ENCODE assay signal across 12 mouse cellular contexts in genomic region chr3:145632888-145633287, GRCm38 (mm10). TPM values are rescaled to one million over a fixed set of nuclear protein-coding genes. Genes with fewer than 3 reads are reported as not detected.
DNase-seq lines count a peak whose midpoint lies in the region; ATAC-seq and TF ChIP-seq lines count a peak whose summit lies in the region.
"Had no signal": no experiment of that assay in that cellular context is flagged by ENCODE, and none has a peak within 500 bp of the region (broad histone marks: within the 10 kb centered on the region; RNA-seq: fewer than 3 reads in every experiment).

No protein-coding gene starts in this region.

- no peak overlapping the region for H3K9ac ChIP-seq in hindbrain, embryonic 16.5 days (ENCODE audit: low read depth, low read length)
- no peak overlapping the region for H3K9ac ChIP-seq in stomach, embryonic 15.5 days
- no peak overlapping the region for H3K9ac ChIP-seq in liver, embryonic 11.5 days (ENCODE audit: low read depth, low read length)
- H3K9ac ChIP-seq: heart, embryonic 15.5 days had no signal

- TF ChIP-seq POLR2A in kidney, adult 2 months (IDR thresholded peaks at IDR 0.05; ENCODE audit: low read depth, low read length) = no peak

- H3K4me1 ChIP-seq in hindbrain, embryonic 10.5 days (replicated peaks) = peaks cover 34% of the 10 kb centered on the region
- no peaks in the 10 kb centered on the region for H3K4me1 ChIP-seq in hindbrain, embryonic 16.5 days (ENCODE audit: control insufficient read depth, insufficient read depth, low read depth, low read length)
- peaks cover 22% of the 10 kb centered on the region for H3K4me1 ChIP-seq in kidney, adult 2 months (ENCODE audit: control insufficient read depth, insufficient read depth, low read length)
- 0 out of 2 replicates have a peak, but pooled peaks cover 6% of the 10 kb centered on the region for H3K4me1 ChIP-seq in stomach, embryonic 15.5 days
- H3K4me1 ChIP-seq in liver, embryonic 11.5 days (replicated peaks; ENCODE audit: control insufficient read depth, insufficient read depth, low read length) = no peaks in the 10 kb centered on the region

- H3K27ac ChIP-seq in hindbrain, embryonic 10.5 days = peak overlapping the region; percentile 70
- no peak overlapping the region for H3K27ac ChIP-seq in hindbrain, embryonic 16.5 days (ENCODE audit: low read depth, low read length)
- peak overlapping the region; percentile 8; the same call in 1 of the 2 replicates for H3K27ac ChIP-seq in kidney, adult 2 months (ENCODE audit: insufficient read depth, low read depth, low read length)
- H3K27ac ChIP-seq in stomach, embryonic 15.5 days = no peak overlapping the region
- H3K27ac ChIP-seq in liver, embryonic 11.5 days (ENCODE audit: low read depth, low read length) = no peak overlapping the region
- H3K27ac ChIP-seq: gastrocnemius, adult 2 months; heart, embryonic 15.5 days had no signal

- WGBS in hindbrain, embryonic 10.5 days = 13% methylated on average over 6 of the region's 6 CpGs
- WGBS in hindbrain, embryonic 16.5 days = 18% methylated on average over 6 of the region's 6 CpGs
- 27% methylated on average over 6 of the region's 6 CpGs for WGBS in kidney, adult 2 months
- WGBS in stomach, embryonic 15.5 days = 17% methylated on average over 6 of the region's 6 CpGs
- WGBS in liver, embryonic 11.5 days = 35% methylated on average over 6 of the region's 6 CpGs

- no peaks in the 10 kb centered on the region for H3K9me3 ChIP-seq in hindbrain, embryonic 10.5 days
- H3K9me3 ChIP-seq in hindbrain, embryonic 16.5 days (ENCODE audit: control insufficient read depth, low read length) = no peaks in the 10 kb centered on the region
- H3K9me3 ChIP-seq in stomach, embryonic 15.5 days = no peaks in the 10 kb centered on the region
- H3K9me3 ChIP-seq in liver, embryonic 11.5 days (ENCODE audit: control insufficient read depth, low read length) = no peaks in the 10 kb centered on the region
- H3K9me3 ChIP-seq: heart, embryonic 15.5 days had no signal

- no peak for ATAC-seq in hindbrain, embryonic 16.5 days
- peak; percentile 19; the same call in 1 of the 2 replicates for ATAC-seq in stomach, embryonic 15.5 days (ENCODE audit: insufficient read depth, low FRiP score, low read depth)
- ATAC-seq in liver, embryonic 11.5 days (replicated peaks; ENCODE audit: low FRiP score) = no peak

- H3K27me3 ChIP-seq in hindbrain, embryonic 10.5 days (ENCODE audit: insufficient read depth, poor library complexity, severe bottlenecking) = peaks cover 5% of the 10 kb centered on the region; the same call in 1 of the 2 replicates
- H3K27me3 ChIP-seq in hindbrain, embryonic 16.5 days (replicated peaks; ENCODE audit: control insufficient read depth, insufficient read depth, low read length) = no peaks in the 10 kb centered on the region
- no peaks in the 10 kb centered on the region for H3K27me3 ChIP-seq in kidney, adult 2 months (replicated peaks; ENCODE audit: control insufficient read depth, insufficient read depth, low read length)
- no peaks in the 10 kb centered on the region for H3K27me3 ChIP-seq in stomach, embryonic 15.5 days (replicated peaks)
- H3K27me3 ChIP-seq in liver, embryonic 11.5 days (replicated peaks; ENCODE audit: control insufficient read depth, insufficient read depth, low read length) = no peaks in the 10 kb centered on the region
- H3K27me3 ChIP-seq: heart, embryonic 15.5 days had no signal

- DNase-seq in hindbrain, embryonic 10.5 days (ENCODE audit: low spot score) = no peak
- peak; percentile 99 for DNase-seq in R1 (ENCODE audit: low read depth, low spot score)
- DNase-seq in kidney, adult 2 months = peak; percentile 91
- DNase-seq in thymus, postnatal 4 days = no peak
- DNase-seq in cerebellum, postnatal 14 days = no peak
- DNase-seq in liver, embryonic 11.5 days (ENCODE audit: low spot score) = no peak
- DNase-seq: gastrocnemius, adult 2 months; lung, postnatal 10 days; thymus, postnatal 25 days had no signal

- no peaks in the 10 kb centered on the region for H3K36me3 ChIP-seq in hindbrain, embryonic 10.5 days
- no peaks in the 10 kb centered on the region for H3K36me3 ChIP-seq in hindbrain, embryonic 16.5 days (ENCODE audit: control insufficient read depth, insufficient read depth, low read length)
- no peaks in the 10 kb centered on the region for H3K36me3 ChIP-seq in kidney, adult 2 months (ENCODE audit: control insufficient read depth, insufficient read depth, low read length)
- no peaks in the 10 kb centered on the region for H3K36me3 ChIP-seq in stomach, embryonic 15.5 days
- H3K36me3 ChIP-seq in liver, embryonic 11.5 days (ENCODE audit: control insufficient read depth, insufficient read depth, low read length) = no peaks in the 10 kb centered on the region
- H3K36me3 ChIP-seq: heart, embryonic 15.5 days had no signal

- no peak for TF ChIP-seq CTCF in kidney, adult 2 months (conservative IDR thresholded peaks at IDR 0.05; ENCODE audit: insufficient read depth, insufficient read length, low read depth, low read length)

- H3K4me3 ChIP-seq in hindbrain, embryonic 10.5 days = no peak overlapping the region
- no peak overlapping the region for H3K4me3 ChIP-seq in hindbrain, embryonic 16.5 days (ENCODE audit: low read length)
- H3K4me3 ChIP-seq in kidney, adult 2 months (ENCODE audit: insufficient read depth, low read depth, low read length) = no peak overlapping the region
- no peak overlapping the region for H3K4me3 ChIP-seq in stomach, embryonic 15.5 days (replicated peaks)
- no peak overlapping the region for H3K4me3 ChIP-seq in liver, embryonic 11.5 days (ENCODE audit: low read depth, low read length)
- H3K4me3 ChIP-seq: gastrocnemius, adult 2 months; heart, embryonic 15.5 days had no signal

- no peak overlapping the region for H3K4me2 ChIP-seq in hindbrain, embryonic 16.5 days (ENCODE audit: low read length)
- H3K4me2 ChIP-seq in stomach, embryonic 15.5 days = no peak overlapping the region
- H3K4me2 ChIP-seq in liver, embryonic 11.5 days = no peak overlapping the region
- H3K4me2 ChIP-seq: heart, embryonic 15.5 days had no signal

RNA-seq across cellular contexts. Expression of gene Ccn1, which starts 16.9 kb away (rescaled TPM):
- polyA plus RNA-seq in hindbrain, embryonic 10.5 days (2016; fragmentation: Nextera tagmentation; extraction: Ambion mirVana) = 42.9 and 43.4 TPM in 2 replicates
- polyA plus RNA-seq in hindbrain, embryonic 16.5 days (2015; fragmentation: Nextera tagmentation; extraction: Ambion mirVana) = 7.5 and 8.5 TPM in 2 replicates
- polyA plus RNA-seq in kidney, adult 2 months (2012; rRNA removed) = 14.2 and 16.5 TPM in 2 replicates
- 39.7 and 45.1 TPM in 2 replicates for polyA plus RNA-seq in stomach, embryonic 15.5 days (2015; fragmentation: Nextera tagmentation; extraction: Ambion mirVana)
- polyA plus RNA-seq in liver, embryonic 11.5 days (2014; fragmentation: Nextera tagmentation; extraction: Ambion mirVana) = 14.2 and 16.4 TPM in 2 replicates

RNA-seq across cellular contexts. Expression of gene Znhit6, which starts 56.9 kb away (rescaled TPM):
- polyA plus RNA-seq in hindbrain, embryonic 10.5 days (2016; fragmentation: Nextera tagmentation; extraction: Ambion mirVana) = 32.7 and 43.3 TPM in 2 replicates
- polyA plus RNA-seq in hindbrain, embryonic 16.5 days (2015; fragmentation: Nextera tagmentation; extraction: Ambion mirVana) = 30.5 and 34.1 TPM in 2 replicates
- 3.5 and 4.2 TPM in 2 replicates for polyA plus RNA-seq in kidney, adult 2 months (2012; rRNA removed)
- 29.8 and 30.2 TPM in 2 replicates for polyA plus RNA-seq in stomach, embryonic 15.5 days (2015; fragmentation: Nextera tagmentation; extraction: Ambion mirVana)
- polyA plus RNA-seq in liver, embryonic 11.5 days (2014; fragmentation: Nextera tagmentation; extraction: Ambion mirVana) = 36.0 and 38.5 TPM in 2 replicates

Comparison
In these comparisons a context has a peak if more than half of its experiments do, and no peak if none do; other contexts are left out.
1. H3K27ac ChIP-seq: peak in hindbrain, embryonic 10.5 days (single experiment) and kidney, adult 2 months (single experiment); none in hindbrain, embryonic 16.5 days (single experiment), stomach, embryonic 15.5 days (single experiment) and liver, embryonic 11.5 days (single experiment).
2. DNase-seq: peak in R1 (single experiment) and kidney, adult 2 months (single experiment); none in hindbrain, embryonic 10.5 days (single experiment), thymus, postnatal 4 days (single experiment), cerebellum, postnatal 14 days (0 of 2) and liver, embryonic 11.5 days (single experiment).